Mouse (Mus musculus) regulatory T cell (primary cell): ENCODE results near the gene Uimc1.

Experiments
- in situ Hi-C: fragments of 300-600 bp; cut with MboI, MseI; formaldehyde crosslinking; loops from one replicate; pipeline ENCODE4 v1.15.1; 2025; ENCODE audit warnings: high pct_unique_total_duplicates

Uimc1 gene

DNA sequence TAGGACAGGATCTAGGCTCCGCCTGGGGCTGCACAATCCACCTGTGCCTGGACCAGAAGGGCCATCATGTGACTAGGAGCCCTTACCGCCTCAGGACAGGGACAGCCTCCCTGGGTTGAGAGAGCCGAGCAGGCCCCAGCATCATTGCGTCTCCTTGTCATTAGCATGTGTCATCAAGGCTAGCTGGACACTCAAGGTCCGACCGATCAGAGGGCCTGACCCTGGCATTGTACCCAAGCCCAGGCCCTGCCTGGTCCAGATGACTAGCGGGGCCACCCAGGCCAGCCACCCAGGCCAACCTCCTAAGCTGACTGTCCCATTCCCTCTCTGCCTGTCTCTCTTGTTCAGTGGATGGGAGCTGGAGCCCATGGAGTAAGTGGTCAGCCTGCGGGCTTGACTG is 102.5 kb downstream of the Uimc1 start:
- in situ Hi-C loops, result no loop called here

DNA sequence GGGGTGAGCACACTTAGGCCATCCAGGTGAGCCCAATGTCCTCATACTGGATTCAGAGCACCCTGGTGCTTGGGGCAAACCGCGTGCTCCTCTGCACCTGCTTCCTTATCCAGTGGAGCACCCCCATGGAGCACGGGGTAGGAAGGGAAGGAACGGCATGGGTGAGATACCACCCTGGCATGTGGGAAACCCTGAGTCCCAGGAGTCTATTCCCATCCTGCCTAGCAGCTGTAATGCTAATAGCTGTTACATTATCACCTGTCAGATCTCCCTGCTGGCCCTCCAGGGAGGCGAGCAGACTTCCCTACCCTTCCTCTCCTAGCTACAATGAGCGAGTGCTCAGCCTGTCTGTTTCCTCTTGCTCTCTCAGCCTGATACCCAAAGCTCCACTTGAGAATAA is 104.9 kb downstream of the Uimc1 start:
- in situ Hi-C loops, result no loop called here

DNA sequence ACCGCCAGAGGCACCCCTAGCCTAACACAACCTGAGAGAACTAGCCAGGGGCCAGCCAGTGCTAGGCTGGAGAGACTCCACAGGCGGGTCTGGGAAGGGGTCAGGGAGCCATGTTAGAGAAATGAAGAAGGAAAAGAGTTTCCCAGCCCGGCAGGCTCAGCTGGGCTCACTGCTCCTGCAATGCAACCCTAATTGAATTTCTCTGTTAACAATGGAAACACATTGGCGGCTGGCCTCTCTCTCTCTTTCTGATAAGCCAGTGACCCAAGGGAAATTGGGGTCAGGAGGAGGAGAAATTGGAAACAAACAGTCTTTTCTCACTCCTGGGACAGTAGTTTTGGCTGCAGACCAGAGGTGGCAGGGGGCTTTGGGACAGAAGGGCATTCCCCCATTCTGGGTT is 105.5 kb downstream of the Uimc1 start:
- in situ Hi-C loops, result no loop called here

DNA sequence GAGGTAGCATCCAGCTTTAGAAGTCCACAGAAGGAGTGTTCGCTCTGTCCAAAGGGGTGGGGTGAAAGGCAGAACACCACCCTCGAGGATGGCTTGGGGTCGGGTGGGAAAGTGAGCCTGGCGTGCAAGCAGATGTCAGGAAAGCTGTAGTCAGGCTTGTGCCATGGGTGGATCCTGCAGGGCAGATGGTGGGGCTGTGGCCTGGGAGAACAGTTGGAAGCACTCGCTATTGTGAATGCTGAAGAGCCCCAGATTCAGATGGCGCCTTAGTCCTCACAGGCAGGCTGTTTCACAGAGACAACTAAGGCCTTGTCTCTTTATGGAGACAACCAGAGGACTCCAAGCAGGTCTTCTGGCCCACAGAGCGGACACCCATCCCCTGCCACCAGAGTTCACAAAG is 107.9 kb downstream of the Uimc1 start:
- in situ Hi-C loops, result no loop called here

DNA sequence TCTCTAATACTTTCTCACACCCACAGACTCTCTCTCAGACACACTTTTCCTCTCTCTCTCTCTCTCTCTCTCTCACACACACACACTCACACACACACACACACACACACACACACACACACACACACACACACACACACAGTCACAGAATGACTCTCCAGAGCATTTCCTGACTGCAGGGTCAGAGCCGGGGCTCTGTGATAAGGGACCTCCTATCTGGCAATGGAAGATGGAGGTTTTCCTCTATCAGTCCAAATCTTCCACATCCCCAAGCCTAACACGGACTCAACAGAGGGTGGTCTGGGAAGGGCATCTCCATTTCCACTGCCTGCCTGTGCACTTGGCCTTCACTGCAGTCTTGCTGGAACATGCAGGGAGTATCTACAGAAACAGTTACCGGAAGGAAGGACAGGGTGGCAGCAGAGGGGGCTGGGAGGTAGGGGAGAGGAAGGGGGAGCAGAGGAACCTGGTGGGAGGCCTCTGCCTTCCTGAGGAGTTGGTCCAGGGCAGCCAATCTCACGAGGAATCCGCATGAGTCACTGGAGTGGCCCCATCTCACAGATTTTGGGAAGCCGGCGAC is 111.8 kb downstream of the Uimc1 start:
- in situ Hi-C loops, result no loop called here

DNA sequence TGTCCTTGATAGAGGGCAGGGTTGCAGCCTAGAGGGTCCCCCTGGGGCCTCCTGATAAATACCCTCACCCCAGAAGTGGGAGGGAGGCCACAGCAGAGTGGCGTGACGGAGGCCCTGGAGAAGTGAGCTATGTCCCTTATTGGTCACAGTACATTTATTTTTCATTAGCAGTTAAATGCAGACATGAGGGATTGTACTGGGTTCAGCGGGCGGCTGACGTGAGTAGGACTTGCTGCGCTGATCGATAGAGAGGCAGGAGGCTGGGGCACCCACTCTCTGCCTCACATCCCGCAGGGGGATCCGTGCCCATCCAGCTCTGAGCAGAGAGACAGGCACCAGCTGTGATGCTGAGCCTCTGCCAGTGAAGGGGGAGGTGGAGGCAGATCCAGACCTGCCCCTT is 112.7 kb downstream of the Uimc1 start:
- in situ Hi-C loops, result no loop called here

DNA sequence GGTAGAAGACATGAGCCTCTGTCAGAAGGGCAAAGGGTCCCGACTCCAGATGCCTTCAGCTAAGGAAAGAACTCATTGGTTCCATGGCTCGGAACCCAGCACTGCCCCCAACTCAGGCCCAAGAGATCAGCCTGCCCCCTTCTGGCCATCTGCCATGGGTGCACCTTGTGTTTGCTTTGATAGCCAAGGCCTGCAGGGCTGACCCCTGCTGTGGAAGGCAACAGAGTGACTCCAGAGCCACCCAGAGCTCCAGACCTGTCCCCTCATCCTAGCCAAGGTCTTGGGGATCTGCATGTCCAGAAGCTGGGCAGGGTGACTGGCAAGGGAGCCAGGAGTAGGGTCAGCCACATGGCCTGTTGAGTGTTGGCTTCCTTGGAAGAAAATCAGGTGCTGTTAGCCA is 116.5 kb downstream of the Uimc1 start:
- in situ Hi-C loops, result no loop called here

DNA sequence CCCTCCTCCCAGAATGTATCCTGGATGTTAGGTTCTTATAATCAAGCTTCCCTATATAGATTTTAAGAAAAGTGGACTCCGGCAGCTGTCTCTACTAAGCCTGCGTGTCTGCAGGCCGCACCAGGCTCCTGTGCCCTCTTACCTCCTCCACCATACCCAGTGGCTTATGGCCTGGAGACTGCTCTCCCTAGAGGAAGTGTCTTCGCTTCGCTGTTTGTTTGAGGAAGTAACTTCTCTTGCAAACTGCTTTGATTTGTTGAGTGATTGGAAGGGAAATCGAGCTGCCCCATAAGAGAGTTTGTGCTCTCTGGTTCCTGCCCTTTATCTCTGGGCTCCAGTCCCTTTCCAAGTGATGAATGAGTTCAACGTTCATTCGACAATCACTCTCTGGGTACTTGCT is 117.1 kb downstream of the Uimc1 start:
- in situ Hi-C loops, result no loop called here

DNA sequence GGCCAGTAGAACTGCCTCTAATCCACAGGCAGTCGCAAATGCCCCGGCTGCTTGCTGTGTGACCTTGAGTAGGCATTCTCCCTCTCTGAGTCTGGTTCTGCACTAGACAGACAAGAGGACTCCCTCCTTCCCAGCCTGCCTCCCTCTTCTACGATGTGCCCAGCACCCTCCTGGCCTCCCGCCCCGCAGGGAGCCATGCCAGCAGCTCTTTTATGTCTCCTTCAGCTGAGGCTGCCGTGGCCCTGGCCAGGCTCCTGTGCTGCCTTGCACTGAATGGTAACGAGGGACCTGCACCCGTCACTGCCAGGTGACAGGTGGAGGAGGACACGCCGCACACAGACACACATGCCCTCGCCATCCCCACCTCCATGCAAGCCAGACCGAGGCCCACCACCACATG is 119.1 kb downstream of the Uimc1 start:
- in situ Hi-C loops, result no loop called here

DNA sequence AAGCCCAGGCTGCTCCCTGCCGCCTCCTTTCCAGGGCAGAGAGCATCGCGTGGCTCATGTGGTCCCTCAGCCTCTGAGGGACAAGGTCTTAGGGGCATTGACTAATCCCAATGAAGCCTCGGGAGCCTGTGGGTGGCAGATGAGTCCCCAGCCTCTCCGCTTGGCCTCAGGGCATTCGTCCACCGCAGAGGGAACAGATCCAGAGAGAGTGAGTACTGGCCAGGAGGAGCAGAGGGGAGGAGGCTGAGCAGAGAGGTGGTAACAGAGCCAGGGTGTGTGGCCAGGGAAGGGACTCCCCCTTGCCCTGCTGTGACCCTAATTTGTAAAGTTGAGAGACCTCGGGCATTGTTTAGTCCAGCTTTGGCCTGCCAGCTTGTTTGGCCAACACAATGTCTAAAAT is 121.3 kb downstream of the Uimc1 start:
- in situ Hi-C loops, result no loop called here
